Mouse (Mus musculus) midbrain, embryonic 10.5 days (tissue): ENCODE measurements around the gene Itga10. TPM values are rescaled to one million over a fixed set of nuclear protein-coding genes. Genes with fewer than 3 reads are reported as not detected.
"Not testable (repeated sequence)": the region's sequence is repeated elsewhere in the genome, so short reads cannot be mapped to it uniquely, and the experiment has no call there.

Experiments
- DNase-seq: peaks from one replicate; pipeline ENCODE4 v3.0.0-alpha.2; 2017; ENCODE audit warnings: low spot score
- H3K27ac ChIP-seq: fragments of 300-500 bp; sonication (generic); replicated peaks from 2 replicates; pipeline ENCODE4 v1.5.1; 2016; ENCODE audit warnings: mild to moderate bottlenecking
- H3K27me3 ChIP-seq: fragments of 300-500 bp; sonication (generic); 2 replicates; pipeline ENCODE4 v1.6.1; 2016; ENCODE audit warnings: low read depth, mild to moderate bottlenecking; ENCODE audit not compliant: poor library complexity, severe bottlenecking
- H3K36me3 ChIP-seq: fragments of 300-500 bp; sonication (generic); 2 replicates; pipeline ENCODE4 v1.6.1; 2016; ENCODE audit warnings: mild to moderate bottlenecking, moderate library complexity
- H3K4me1 ChIP-seq: fragments of 300-500 bp; sonication (generic); 2 replicates; pipeline ENCODE4 v1.6.1; 2016
- H3K4me3 ChIP-seq: fragments of 300-500 bp; sonication (generic); 2 replicates; pipeline ENCODE4 v1.5.1; 2016; ENCODE audit warnings: mild to moderate bottlenecking, moderate library complexity
- H3K9me3 ChIP-seq: fragments of 300-500 bp; sonication (generic); replicated peaks from 2 replicates; pipeline ENCODE4 v1.6.1; 2016; ENCODE audit warnings: mild to moderate bottlenecking
- WGBS: fragments of 180-500 bp; shearing (Covaris S2); methylation state at CpG from one replicate; pipeline ENCODE4 v1.1.7; 2016; 5-methylcytosine and 5-hydroxymethylcytosine counted together
- polyA plus RNA-seq: library from polyadenylated mRNA; unstranded; fragments of >200 nt; fragmentation: Nextera tagmentation; extraction: Ambion mirVana; gene quantifications from 2 replicates; pipeline ENCODE4 v1.2.1, GENCODE M21; 2016

Gene Itga10
- polyA plus RNA-seq, 1 experiment from 2014 or later = 0.64 TPM

DNA sequence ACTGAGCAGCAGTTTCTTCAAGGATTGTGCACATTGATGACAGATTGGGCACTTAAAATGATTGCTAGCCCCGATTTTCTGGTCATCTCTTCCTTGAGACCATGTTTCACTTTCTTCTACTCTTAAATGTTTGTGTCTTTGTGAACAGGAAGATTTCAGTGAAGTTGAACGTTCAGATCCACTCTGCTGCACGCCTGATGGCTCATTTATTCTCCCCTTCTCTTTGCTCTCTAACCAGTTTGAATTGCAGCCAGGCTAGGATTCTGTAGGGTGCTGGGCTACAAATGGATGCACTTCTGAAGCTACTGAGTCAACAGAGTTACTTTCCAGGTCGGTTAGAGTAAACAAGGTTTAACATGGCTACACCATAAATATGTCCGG, 42.7 kb upstream of the Itga10 start:
- peaks cover 19% of the 10 kb centered on the region for H3K27me3 ChIP-seq
- 44% methylated on average over 5 of the region's 5 CpGs for WGBS
- H3K4me3 ChIP-seq = peak overlapping the region; percentile 89
- no peaks in the 10 kb centered on the region for H3K9me3 ChIP-seq
- peaks cover 35% of the 10 kb centered on the region for H3K36me3 ChIP-seq
- DNase-seq = no peak
- peaks cover 70% of the 10 kb centered on the region for H3K4me1 ChIP-seq
- peak overlapping the region; percentile 97 for H3K27ac ChIP-seq

DNA sequence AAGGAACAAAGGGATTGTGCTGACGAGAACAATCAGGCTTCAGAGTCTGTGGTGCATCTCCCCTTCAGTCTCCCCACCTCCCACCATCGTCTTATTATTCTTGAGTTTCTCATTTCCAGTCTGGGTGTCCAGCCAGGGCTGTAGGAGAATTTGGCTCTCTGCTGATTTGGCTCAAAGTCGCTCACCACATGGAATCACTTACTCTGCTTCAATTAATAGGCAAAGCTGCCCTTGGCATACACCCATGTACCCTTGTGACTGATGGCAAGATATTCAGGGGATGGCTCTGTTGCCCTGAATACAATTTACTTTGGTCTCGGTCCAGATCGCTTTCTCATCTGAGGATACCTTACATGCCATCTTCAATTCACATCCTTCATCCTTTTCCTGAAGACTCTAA, 42.1 kb upstream of the Itga10 start:
- no peaks in the 10 kb centered on the region for H3K9me3 ChIP-seq
- peaks cover 19% of the 10 kb centered on the region for H3K27me3 ChIP-seq
- H3K4me3 ChIP-seq = peak overlapping the region; percentile 89
- H3K27ac ChIP-seq = peak overlapping the region; percentile 97
- peaks cover 64% of the 10 kb centered on the region for H3K4me1 ChIP-seq
- 54% methylated on average over 5 of the region's 5 CpGs for WGBS
- DNase-seq = no peak
- peaks cover 37% of the 10 kb centered on the region for H3K36me3 ChIP-seq

DNA sequence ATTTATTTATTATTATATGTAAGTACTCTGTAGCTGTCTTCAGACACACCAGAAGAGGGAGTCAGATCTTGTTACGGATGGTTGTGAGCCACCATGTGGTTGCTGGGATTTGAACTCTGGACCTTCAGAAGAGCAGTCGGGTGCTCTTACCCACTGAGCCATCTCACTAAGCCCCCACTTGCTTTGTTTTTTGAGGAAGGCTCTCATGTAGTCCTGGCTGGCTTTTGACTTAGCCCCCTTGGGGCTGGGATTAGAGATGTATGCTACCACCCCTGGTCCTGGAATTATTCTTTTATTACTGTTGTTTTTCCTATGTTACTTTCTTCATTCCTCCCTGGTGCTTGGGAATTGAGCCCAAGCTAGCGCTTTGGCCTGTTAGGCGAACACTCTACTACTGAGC, 39.4 kb upstream of the Itga10 start:
- H3K27ac ChIP-seq, H3K4me3 ChIP-seq, H3K27me3 ChIP-seq, DNase-seq, H3K9me3 ChIP-seq: not testable (repeated sequence)
- Histone ChIP-seq H3K36me3 (peaks cover 49% of the 10 kb centered on the region), H3K4me1 (peaks cover 51% of the 10 kb centered on the region)
- WGBS = 86% methylated on average over 4 of the region's 4 CpGs

GRCm38 (mm10) chr3:96606618-96607017, 38.8 kb upstream of the Itga10 start:
- no peak for DNase-seq
- Histone ChIP-seq H3K4me1 (peaks cover 45% of the 10 kb centered on the region), H3K27me3 (no peaks in the 10 kb centered on the region), H3K9me3 (no peaks in the 10 kb centered on the region), H3K27ac (no peak overlapping the region), H3K4me3 (no peak overlapping the region), H3K36me3 (peaks cover 53% of the 10 kb centered on the region)
- WGBS = 91% methylated on average over 4 of the region's 4 CpGs

- Histone ChIP-seq H3K27ac (no peak overlapping the region), H3K36me3 (peaks cover 86% of the 10 kb centered on the region)
These were observed 27.4 kb upstream of the Itga10 start for GRCm38 (mm10) chr3:96617941-96618340.

DNA sequence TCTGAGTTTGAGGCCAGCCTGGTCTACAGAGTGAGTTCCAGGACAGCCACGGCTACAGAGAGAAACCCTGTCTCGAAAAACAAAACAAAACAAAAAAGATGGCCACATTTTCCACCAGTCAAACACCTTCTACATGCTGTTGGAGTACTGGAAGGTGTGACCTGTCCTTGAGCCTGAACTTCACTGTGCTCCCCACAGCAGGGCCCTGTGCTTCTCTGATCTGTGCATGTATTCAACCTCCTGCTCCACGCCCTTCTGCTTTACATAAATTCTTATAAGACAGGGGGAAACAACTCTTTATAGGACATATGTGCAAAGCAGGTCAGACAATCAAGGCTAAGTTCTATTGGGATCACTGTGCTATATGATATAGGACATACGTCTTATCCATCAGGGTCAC, 22.2 kb upstream of the Itga10 start:
- Histone ChIP-seq H3K4me3 (no peak overlapping the region), H3K27me3 (no peaks in the 10 kb centered on the region), H3K36me3 (peaks cover 86% of the 10 kb centered on the region), H3K27ac (no peak overlapping the region), H3K9me3 (no peaks in the 10 kb centered on the region), H3K4me1 (no peaks in the 10 kb centered on the region)
- WGBS = 92% methylated on average over 4 of the region's 4 CpGs
- DNase-seq = no peak

More at GRCm38 (mm10) chr3:96617941-96618340, 27.4 kb upstream of the Itga10 start:
- DNase-seq = no peak
- Histone ChIP-seq H3K4me3 (no peak overlapping the region), H3K4me1 (no peaks in the 10 kb centered on the region), H3K9me3 (no peaks in the 10 kb centered on the region), H3K27me3 (no peaks in the 10 kb centered on the region)
- WGBS = 95% methylated on average over 3 of the region's 3 CpGs

GRCm38 (mm10) chr3:96629729-96630600, 15.4 kb upstream of the Itga10 start, which contains the start of gene Rbm8a:
Gene Rbm8a (plus strand): TSS chr3:96629933.
- WGBS = under 1% methylated on average over 48 of the region's 48 CpGs
- peak within 1 kb of the TSS; percentile 94 for H3K27ac ChIP-seq
- peaks cover 60% of the 10 kb centered on the region for H3K36me3 ChIP-seq
- peaks cover 27% of the 10 kb centered on the region for H3K4me1 ChIP-seq
- peak; percentile 96 for DNase-seq
- H3K9me3 ChIP-seq = no peaks in the 10 kb centered on the region
- H3K27me3 ChIP-seq = no peaks in the 10 kb centered on the region
- peak within 1 kb of the TSS; percentile 78 for H3K4me3 ChIP-seq

DNA sequence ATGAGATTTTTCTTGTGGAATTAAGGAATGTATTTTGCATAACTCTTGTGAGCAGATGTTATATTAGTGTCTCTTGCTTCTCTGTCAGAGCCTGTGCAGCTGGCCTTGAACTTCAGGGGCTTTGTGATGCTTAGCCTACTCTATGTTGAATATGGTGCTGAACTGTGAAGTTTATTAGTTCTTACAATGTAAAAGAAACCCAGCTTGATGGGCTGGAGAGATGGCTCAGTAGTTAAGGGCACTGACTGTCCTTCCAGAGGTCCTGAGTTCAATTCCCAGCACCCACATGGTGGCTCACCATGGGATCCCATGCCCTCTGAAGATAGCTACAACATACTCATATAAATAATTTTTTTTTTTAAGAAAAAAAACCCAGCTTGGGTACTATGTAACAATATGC, 13.3 kb upstream of the Itga10 start:
- H3K36me3 ChIP-seq = peaks cover 44% of the 10 kb centered on the region
- no peak overlapping the region for H3K4me3 ChIP-seq
- no peaks in the 10 kb centered on the region for H3K9me3 ChIP-seq
- H3K27ac ChIP-seq = no peak overlapping the region
- DNase-seq = no peak
- H3K4me1 ChIP-seq = peaks cover 48% of the 10 kb centered on the region
- H3K27me3 ChIP-seq = no peaks in the 10 kb centered on the region

- Histone ChIP-seq H3K9me3 (no peaks in the 10 kb centered on the region), H3K27me3 (no peaks in the 10 kb centered on the region), H3K27ac (no peak overlapping the region), H3K4me1 (peaks cover 48% of the 10 kb centered on the region), H3K36me3 (peaks cover 51% of the 10 kb centered on the region), H3K4me3 (no peak overlapping the region)
- WGBS = 75% methylated on average over 1 of the region's 1 CpGs
- DNase-seq = no peak
These were observed 11.4 kb upstream of the Itga10 start for GRCm38 (mm10) chr3:96634015-96634414.

DNA sequence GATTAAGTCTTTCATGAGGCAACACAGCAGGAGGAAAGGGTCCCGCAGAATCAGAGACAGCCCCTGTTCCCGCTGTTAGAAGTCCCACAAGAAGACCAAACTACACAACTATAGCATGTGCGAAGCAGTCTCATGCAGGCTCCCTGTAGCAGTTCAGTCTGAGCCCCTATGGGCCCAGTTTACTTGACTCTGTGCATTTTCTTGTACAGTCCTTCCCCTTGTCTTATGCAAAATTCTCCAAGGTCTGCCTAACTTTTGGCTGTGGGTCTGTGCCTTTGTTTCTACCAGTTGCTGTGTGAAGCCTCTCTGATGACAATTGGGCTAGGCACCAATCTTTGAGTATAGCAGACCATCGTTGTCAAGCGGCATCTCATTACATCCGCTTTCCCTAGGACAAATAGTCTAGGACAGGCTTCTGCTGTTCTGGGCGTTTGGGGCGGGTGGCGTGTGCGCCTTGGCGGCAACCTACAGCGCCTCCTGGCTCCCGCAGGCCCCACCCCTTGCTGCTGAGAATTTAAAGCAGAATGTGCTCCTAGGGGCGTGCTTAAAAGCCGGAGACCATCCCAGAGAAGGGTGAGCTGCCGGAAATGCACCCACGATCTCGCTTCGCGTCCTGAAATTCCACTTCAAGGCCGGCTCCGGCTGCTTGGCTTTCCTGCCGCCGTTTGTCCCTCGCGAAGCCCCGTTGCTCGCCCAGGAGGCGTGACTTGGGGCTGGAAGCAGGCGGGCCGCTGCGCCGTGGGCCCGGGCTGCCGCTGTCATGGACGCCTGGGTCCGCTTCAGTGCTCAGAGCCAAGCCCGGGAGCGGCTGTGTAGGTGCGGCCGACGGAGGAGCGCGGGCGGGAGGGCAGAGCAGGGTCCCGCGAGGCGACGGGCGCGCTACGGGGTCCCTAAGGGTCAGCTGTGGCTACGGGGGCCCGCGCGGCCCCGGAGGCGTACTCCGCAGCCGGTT, 10.2 kb upstream of the Itga10 start, which contains the start of the genes Pex11b and Gm42957:
Pex11b (plus strand) TSS at position 449 of the 952 bp plus-strand sequence.
Gm42957 (plus strand) TSS at position 547 of the 952 bp plus-strand sequence.
- Histone ChIP-seq H3K9me3 (no peaks in the 10 kb centered on the region), H3K27me3 (no peaks in the 10 kb centered on the region), H3K4me1 (peaks cover 44% of the 10 kb centered on the region), H3K4me3 (peak within 1 kb of the TSS; percentile 95), H3K27ac (peak within 1 kb of the TSS; percentile 93), H3K36me3 (peaks cover 63% of the 10 kb centered on the region)
- peak; percentile 82 for DNase-seq
- WGBS = 1% methylated on average over 60 of the region's 60 CpGs

- WGBS = 13% methylated on average over 15 of the region's 15 CpGs
- H3K4me1 ChIP-seq = peaks cover 37% of the 10 kb centered on the region
- H3K27me3 ChIP-seq = no peaks in the 10 kb centered on the region
- peak overlapping the region; percentile 93 for H3K27ac ChIP-seq
- peaks cover 63% of the 10 kb centered on the region for H3K36me3 ChIP-seq
- DNase-seq = no peak
- H3K4me3 ChIP-seq = peak overlapping the region; percentile 95
- no peaks in the 10 kb centered on the region for H3K9me3 ChIP-seq
These were observed 9.5 kb upstream of the Itga10 start for GRCm38 (mm10) chr3:96635906-96636305.

DNA sequence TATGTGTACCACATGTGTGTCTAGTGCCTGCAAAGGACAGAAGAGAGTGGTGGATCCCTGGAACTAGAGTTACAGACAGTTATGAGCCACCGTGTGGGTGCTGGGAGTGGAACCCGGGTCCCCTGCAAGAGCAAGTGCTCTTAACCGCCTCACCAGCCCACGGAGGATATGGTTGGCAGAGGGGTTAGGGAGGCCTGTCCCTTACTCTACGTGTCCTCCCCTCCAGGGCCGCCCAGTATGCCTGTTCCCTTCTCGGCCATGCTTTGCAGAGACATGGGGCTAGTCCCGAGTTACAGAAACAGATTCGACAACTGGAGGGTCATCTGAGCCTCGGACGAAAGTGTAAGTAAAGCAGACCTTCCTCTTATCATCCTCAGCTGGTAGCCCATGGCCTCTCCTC, 8.9 kb upstream of the Itga10 start:
- no peaks in the 10 kb centered on the region for H3K9me3 ChIP-seq
- no peak overlapping the region for H3K27ac ChIP-seq
- DNase-seq = no peak
- H3K4me3 ChIP-seq = peak overlapping the region; percentile 95
- H3K36me3 ChIP-seq = peaks cover 63% of the 10 kb centered on the region
- no peaks in the 10 kb centered on the region for H3K27me3 ChIP-seq
- 68% methylated on average over 11 of the region's 11 CpGs for WGBS
- H3K4me1 ChIP-seq = peaks cover 32% of the 10 kb centered on the region
